Mouse (Mus musculus) kidney, postnatal 14 days (tissue): ENCODE data around the gene Use1.

ENCODE experiments used
- DNase-seq: peaks from one replicate; pipeline ENCODE4 v3.0.0; 2022; ENCODE audit warnings: mixed read lengths

Use1 gene

GRCm38 (mm10) chr8:71403107-71403885 is 36.6 kb downstream of the Use1 start:
- no peak for DNase-seq

DNA sequence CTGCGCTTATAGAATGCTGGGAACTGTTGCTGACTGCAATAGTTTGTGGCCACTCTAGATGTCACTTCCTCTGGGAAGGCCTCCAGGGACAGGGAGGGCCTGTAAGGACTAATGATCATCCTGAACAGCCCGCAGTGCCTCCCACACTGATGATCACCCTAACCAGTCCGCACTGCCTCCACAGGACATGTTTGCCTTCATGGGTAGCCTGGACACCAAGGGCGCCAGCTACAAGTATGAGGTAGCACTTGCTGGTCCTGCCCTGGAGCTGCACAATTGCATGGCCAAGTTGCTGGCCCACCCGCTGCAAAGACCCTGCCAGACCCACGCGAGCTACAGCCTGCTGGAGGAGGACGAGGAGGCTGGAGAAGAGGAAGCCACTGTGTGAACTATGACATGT is 37.4 kb downstream of the Use1 start:
- no peak for DNase-seq

DNA sequence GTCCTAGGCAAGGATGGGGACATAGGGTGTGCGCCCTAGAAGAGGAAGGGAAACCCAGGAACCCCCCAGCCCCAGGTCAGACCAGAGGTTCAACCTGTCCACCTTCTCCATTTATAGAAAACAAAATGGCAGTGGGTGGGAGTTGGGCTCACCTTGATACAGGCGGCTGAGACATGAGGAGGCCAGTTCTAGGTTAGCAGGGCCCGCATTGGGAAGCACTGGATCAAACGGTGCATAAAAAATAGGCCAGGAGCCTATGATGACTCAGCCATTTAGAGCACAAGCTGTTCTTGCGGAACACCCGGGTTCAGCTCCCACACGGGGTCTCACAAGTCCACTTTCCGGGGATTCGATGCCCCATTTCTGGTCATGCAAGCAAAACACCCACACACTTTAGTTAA is 38.3 kb downstream of the Use1 start:
- DNase-seq = peak; percentile 51

DNA sequence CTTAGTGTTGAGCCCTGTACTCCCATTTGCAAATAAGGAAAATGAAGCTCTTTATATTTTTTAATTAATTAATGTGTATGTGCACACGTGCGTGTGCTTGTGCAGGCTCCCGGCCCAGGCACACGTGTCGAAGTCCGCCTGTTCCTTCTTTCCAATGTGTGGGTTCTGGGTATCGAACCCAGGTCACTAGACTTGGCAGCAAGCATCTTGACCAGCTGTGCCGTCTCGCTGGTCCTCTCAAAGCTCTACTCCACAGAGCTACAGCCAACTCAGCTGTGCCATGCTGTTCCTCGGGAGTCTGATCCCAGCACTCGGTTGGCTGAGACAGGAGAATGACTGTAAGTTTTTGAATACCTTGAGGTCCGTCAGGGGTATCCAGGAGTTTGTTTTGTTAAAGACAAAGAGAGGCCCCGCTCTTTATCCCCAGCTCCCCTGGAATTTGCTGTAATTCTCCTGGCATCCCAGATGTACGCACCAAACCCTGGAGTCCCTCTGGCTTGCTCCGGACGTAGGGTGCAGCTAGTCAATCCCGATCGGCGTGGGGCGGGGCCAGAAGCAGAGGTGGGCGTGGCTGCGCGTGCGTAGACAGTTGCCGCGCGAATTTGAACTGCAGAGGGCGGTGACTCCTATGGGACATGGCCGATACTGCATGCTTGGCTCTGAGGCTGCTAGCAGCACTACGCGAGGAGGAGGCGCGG is 38.9 kb downstream of the Use1 start, which contains the start of gene Ankle1:
Gene Ankle1, plus strand, starts transcription at position 610 of the 698 bp plus-strand sequence.
- DNase-seq = peak; percentile 97

GRCm38 (mm10) chr8:71406099-71407015 is 39.7 kb downstream of the Use1 start:
- DNase-seq = peak; percentile 82

- no peak for DNase-seq
Measured at GRCm38 (mm10) chr8:71407441-71407840, 40.8 kb downstream of the Use1 start.

DNA sequence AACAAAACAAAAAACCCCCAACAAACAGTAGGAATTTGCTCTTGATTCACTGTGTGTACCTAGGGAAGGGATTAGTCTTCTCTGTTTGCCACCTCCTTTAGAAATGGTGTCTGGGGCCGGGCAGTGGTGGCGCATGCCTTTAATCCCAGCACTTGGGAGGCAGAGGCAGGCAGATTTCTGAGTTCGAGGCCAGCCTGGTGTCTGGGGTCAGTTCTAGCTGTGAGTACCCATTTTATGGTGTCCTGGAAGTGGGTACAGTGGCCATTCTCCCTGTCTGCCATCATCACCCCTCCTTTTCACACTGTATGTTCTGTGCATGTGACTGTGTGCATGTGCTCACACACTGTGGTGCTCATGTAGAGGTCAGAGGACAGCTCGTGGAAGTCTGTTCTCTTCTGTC is 41.6 kb downstream of the Use1 start:
- DNase-seq = no peak

DNA sequence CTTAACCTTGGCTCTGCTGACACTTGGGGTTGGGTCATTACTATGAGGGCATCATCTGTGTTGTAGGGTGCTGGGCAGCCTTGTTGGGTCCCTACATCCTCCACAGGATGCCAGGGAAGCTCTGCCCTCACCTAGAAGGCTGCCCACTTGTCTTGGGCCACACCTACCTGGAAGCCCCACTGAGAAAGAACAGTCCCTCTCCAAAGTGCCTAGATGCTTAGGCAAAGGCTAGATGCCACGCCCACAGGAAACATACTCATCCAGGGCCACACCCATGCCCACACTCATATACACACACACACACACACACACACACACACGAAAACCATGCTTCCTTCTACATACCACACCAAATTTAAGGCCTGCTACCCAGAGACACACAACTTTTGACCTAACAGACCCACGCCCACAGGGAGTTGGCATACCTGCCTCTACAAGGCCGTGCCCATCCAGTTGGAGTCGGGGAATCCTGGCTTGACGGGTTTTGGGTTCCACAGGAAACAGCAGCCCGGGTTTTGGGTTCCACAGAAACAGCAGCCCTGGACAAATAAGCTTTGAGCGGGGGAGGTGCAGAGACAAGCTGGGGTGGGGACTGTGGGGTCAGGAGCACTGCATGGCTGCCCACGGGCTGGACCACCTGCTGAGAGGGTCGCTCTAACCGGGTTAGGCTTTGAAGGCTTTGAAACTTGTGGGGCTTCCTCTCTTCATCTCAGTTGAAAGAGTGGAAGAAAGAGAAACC is 45.1 kb downstream of the Use1 start:
- no peak for DNase-seq
